Mouse (Mus musculus): Measurements from ENCODE around the gene C130074G19Rik.

C130074G19Rik gene

DNA sequence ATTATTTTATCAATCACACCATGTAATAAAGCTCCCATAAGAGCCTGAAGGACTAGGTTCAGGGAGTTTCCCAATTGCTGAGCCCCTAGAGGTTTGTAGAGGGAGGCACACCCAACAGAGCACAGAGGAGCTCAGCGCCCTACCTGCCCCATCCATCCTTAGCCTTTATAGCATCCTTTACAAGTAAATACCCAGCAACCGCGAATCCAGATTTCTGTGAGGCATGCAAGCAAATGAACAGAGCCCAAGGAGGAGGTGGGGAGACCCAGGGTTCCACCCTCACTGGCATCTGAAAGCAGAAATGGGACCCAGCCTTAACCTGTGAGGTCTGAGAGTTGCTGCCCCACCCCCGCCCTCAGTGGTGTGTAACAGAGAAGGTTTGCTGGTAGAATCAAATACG lies 46.7 kb downstream of the C130074G19Rik start:
- no peak for DNase-seq

DNA sequence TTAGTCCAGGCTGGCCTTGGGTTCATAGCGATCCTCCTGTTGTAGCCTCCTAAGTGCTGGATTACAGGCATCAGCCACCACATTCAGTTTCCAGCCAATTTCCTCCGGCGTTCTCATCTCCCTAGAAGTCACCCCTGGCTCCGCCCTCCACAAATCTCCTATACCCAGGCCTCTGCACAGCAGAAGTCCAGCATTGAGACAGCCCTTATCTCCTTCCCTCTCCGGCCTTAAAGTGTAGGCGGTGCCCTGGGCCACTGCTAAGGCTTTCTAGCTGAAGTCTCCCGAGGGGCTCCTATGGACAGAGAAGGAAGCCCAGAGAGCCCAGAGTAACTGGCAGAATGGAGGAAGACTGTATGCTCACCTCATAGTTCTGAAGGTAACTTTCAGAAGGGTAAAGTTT lies 49.5 kb downstream of the C130074G19Rik start:
- DNase-seq: no peak

GRCm38 (mm10) chr1:184832211-184832610 lies 50.8 kb downstream of the C130074G19Rik start:
- DNase-seq: peak; percentile 51 to 56

DNA sequence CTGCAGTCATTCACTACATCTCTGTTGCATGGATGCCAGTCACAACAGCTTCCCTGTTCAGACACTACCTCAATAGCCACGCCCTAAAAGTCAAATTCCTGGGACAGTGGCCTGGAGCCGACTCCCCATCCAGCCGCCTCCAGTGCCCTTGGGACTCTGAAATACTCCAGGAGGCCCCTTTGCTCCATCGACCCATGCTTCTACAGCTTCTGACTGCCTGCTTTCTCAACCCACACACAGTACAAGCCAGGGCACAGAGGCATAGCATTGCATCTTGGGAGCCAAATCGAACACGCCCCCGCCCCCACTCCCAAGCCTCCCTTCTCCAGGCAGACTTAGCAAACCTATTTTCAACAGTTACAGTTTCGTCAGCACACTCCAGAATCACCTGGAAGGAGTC lies 53.1 kb downstream of the C130074G19Rik start:
- DNase-seq: no peak

- DNase-seq: no peak
Observed at GRCm38 (mm10) chr1:184827175-184827701, 55.8 kb downstream of the C130074G19Rik start.

- peak; percentile 47 to 49 for DNase-seq
Observed at GRCm38 (mm10) chr1:184825093-184825492, 57.9 kb downstream of the C130074G19Rik start.

DNA sequence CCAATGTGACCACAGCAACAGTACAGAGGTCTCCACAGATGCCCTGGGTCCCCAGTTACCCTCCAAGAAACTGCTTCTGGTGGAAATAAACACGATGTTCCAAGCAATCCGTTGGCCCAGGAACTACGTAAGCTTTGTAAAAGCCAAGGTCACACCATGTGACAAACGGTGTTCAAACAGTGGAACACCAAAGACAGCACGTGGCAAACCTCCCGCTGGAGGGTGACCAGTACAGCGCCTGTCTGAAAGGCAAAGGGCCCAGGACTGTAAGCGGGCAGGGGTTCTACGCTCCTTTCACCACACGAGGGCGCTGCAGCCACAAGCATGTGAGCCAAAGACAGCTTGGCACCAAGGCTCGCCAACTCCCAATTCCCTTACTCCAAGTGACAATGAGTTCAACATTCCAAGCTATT lies 58.6 kb downstream of the C130074G19Rik start:
- peak; percentile 89 for DNase-seq

DNA sequence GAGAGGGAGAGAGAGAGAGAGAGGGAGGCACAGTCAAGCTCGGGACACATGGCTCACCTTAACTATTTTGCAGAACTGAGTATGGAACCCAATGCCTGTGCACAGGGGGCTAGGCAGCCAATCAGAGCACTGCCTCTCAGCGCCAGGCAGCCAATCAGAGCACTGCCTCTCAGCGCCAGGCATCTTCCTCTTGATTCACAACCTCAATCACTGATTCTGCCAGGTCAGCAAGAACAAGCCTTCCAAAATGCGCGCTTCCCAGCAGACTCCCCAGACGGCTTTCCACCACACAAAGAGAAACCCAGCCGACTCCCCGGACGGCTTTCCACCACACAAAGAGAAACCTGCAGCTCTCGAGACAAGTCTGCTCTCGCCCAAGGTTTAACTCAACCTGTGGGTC lies 60.3 kb downstream of the C130074G19Rik start:
- no peak for DNase-seq
